8 mouse cellular contexts compared by ENCODE assay signal in genomic region chr1:155972146-155973067, GRCm38 (mm10). TPM values are rescaled to one million over a fixed set of nuclear protein-coding genes. Genes with fewer than 3 reads are reported as not detected.
DNase-seq lines count a peak whose midpoint lies in the region; ATAC-seq and TF ChIP-seq lines count a peak whose summit lies in the region.

No protein-coding gene starts in this region.

- TF ChIP-seq POLR2A in ES-Bruce4 (IDR thresholded peaks at IDR 0.05; ENCODE audit: insufficient read depth, low read length) = no peak

- H3K4me3 ChIP-seq in kidney, embryonic 15.5 days (replicated peaks) = peak overlapping the region; percentile 100
- peak overlapping the region; percentile 69 for H3K4me3 ChIP-seq in ES-Bruce4 (ENCODE audit: low read depth, low read length)
- H3K4me3 ChIP-seq in hindbrain, embryonic 11.5 days (ENCODE audit: low read depth, low read length) = peak overlapping the region; percentile 99
- peak overlapping the region; percentile 94 for H3K4me3 ChIP-seq in lung, embryonic 15.5 days
- peak overlapping the region; percentile 99 for H3K4me3 ChIP-seq in stomach, embryonic 14.5 days (ENCODE audit: low read depth, low read length)

- TF ChIP-seq EP300 in ES-Bruce4 (IDR thresholded peaks at IDR 0.05; ENCODE audit: insufficient read depth, low read depth, low read length) = no peak

- H3K4me2 ChIP-seq in kidney, embryonic 15.5 days = peak overlapping the region; percentile 66
- H3K4me2 ChIP-seq in hindbrain, embryonic 11.5 days (replicated peaks; ENCODE audit: low read depth, low read length) = peak overlapping the region; percentile 63
- H3K4me2 ChIP-seq in lung, embryonic 15.5 days = peak overlapping the region; percentile 70
- H3K4me2 ChIP-seq in stomach, embryonic 14.5 days (replicated peaks; ENCODE audit: low read depth, low read length) = peak overlapping the region; percentile 70

- no peaks in the 10 kb centered on the region for H3K27me3 ChIP-seq in kidney, embryonic 15.5 days
- no peaks in the 10 kb centered on the region for H3K27me3 ChIP-seq in ES-Bruce4 (ENCODE audit: control insufficient read depth, insufficient read depth, low read length, poor library complexity, severe bottlenecking)
- H3K27me3 ChIP-seq in hindbrain, embryonic 11.5 days (ENCODE audit: control insufficient read depth, insufficient read depth, low read length) = no peaks in the 10 kb centered on the region
- no peaks in the 10 kb centered on the region for H3K27me3 ChIP-seq in lung, embryonic 15.5 days
- no peaks in the 10 kb centered on the region for H3K27me3 ChIP-seq in stomach, embryonic 14.5 days (ENCODE audit: control insufficient read depth, insufficient read depth, low read length)

- no peak for TF ChIP-seq CTCF in ES-Bruce4 (IDR thresholded peaks at IDR 0.05; ENCODE audit: low read depth, low read length)

- peaks cover 19% of the 10 kb centered on the region for H3K4me1 ChIP-seq in kidney, embryonic 15.5 days
- no peaks in the 10 kb centered on the region for H3K4me1 ChIP-seq in ES-Bruce4 (ENCODE audit: control insufficient read depth, insufficient read depth, low read length)
- H3K4me1 ChIP-seq in hindbrain, embryonic 11.5 days (replicated peaks; ENCODE audit: control insufficient read depth, insufficient read depth, low read length) = peaks cover 2% of the 10 kb centered on the region; the same call in 1 of the 2 replicates
- peaks cover 10% of the 10 kb centered on the region for H3K4me1 ChIP-seq in lung, embryonic 15.5 days
- peaks cover 7% of the 10 kb centered on the region; the same call in 1 of the 2 replicates for H3K4me1 ChIP-seq in stomach, embryonic 14.5 days (ENCODE audit: control insufficient read depth, insufficient read depth, low read length)

- WGBS in kidney, embryonic 15.5 days = under 1% methylated on average over 48 of the region's 51 CpGs
- 2% methylated on average over 43 of the region's 51 CpGs for WGBS in hindbrain, embryonic 11.5 days
- WGBS in lung, embryonic 15.5 days = 2% methylated on average over 46 of the region's 51 CpGs
- WGBS in stomach, embryonic 14.5 days = 2% methylated on average over 31 of the region's 51 CpGs

- no peak for DNase-seq in kidney, adult 11 months
- DNase-seq in brain, adult 2 months (ENCODE audit: low read depth, low spot score) = peak; percentile 16
- no peak for DNase-seq in hindbrain, embryonic 11.5 days (ENCODE audit: low spot score)
- no peak for DNase-seq in spleen, adult 12 weeks (ENCODE audit: low spot score)

- H3K36me3 ChIP-seq in kidney, embryonic 15.5 days = 0 out of 2 replicates have a peak, but pooled peaks cover 4% of the 10 kb centered on the region
- no peaks in the 10 kb centered on the region for H3K36me3 ChIP-seq in ES-Bruce4 (ENCODE audit: control insufficient read depth, insufficient read depth, low read length, poor library complexity, severe bottlenecking)
- H3K36me3 ChIP-seq in hindbrain, embryonic 11.5 days (ENCODE audit: control insufficient read depth, insufficient read depth, low read length) = no peaks in the 10 kb centered on the region
- no peaks in the 10 kb centered on the region for H3K36me3 ChIP-seq in lung, embryonic 15.5 days
- no peaks in the 10 kb centered on the region; the same call in 1 of the 2 replicates for H3K36me3 ChIP-seq in stomach, embryonic 14.5 days (ENCODE audit: control insufficient read depth, insufficient read depth, low read length)

- peak overlapping the region; percentile 94 for H3K27ac ChIP-seq in kidney, embryonic 15.5 days
- H3K27ac ChIP-seq in ES-Bruce4 (ENCODE audit: insufficient read depth, low read length) = no peak overlapping the region
- peak overlapping the region; percentile 92 for H3K27ac ChIP-seq in hindbrain, embryonic 11.5 days (ENCODE audit: low read depth, low read length)
- H3K27ac ChIP-seq in lung, embryonic 15.5 days = peak overlapping the region; percentile 95
- peak overlapping the region; percentile 93 for H3K27ac ChIP-seq in stomach, embryonic 14.5 days (ENCODE audit: low read length)

- no peaks in the 10 kb centered on the region for H3K9me3 ChIP-seq in kidney, embryonic 15.5 days (replicated peaks)
- H3K9me3 ChIP-seq in ES-Bruce4 (replicated peaks; ENCODE audit: control insufficient read depth, insufficient read depth, low read length, poor library complexity, severe bottlenecking) = no peaks in the 10 kb centered on the region
- no peaks in the 10 kb centered on the region for H3K9me3 ChIP-seq in hindbrain, embryonic 11.5 days (ENCODE audit: control insufficient read depth, low read length)
- H3K9me3 ChIP-seq in lung, embryonic 15.5 days = no peaks in the 10 kb centered on the region
- H3K9me3 ChIP-seq in stomach, embryonic 14.5 days (ENCODE audit: control insufficient read depth, low read depth, low read length) = no peaks in the 10 kb centered on the region

- peak overlapping the region; percentile 98 for H3K9ac ChIP-seq in kidney, embryonic 15.5 days
- H3K9ac ChIP-seq in ES-Bruce4 (ENCODE audit: low read depth, poor library complexity, severe bottlenecking) = peak overlapping the region; percentile 98
- peak overlapping the region; percentile 89 for H3K9ac ChIP-seq in hindbrain, embryonic 11.5 days (ENCODE audit: low read depth, low read length)
- H3K9ac ChIP-seq in lung, embryonic 15.5 days = peak overlapping the region; percentile 99
- peak overlapping the region; percentile 98 for H3K9ac ChIP-seq in stomach, embryonic 14.5 days (replicated peaks; ENCODE audit: low read depth, low read length)

- peak; percentile 79 for ATAC-seq in kidney, embryonic 15.5 days (replicated peaks; ENCODE audit: low FRiP score)
- ATAC-seq in hindbrain, embryonic 11.5 days (ENCODE audit: low FRiP score) = peak; percentile 76; the same call in 1 of the 2 replicates
- ATAC-seq in lung, embryonic 15.5 days (ENCODE audit: borderline replicate concordance, extremely low read depth, low FRiP score, low TSS enrichment) = peak; percentile 69
- ATAC-seq in stomach, embryonic 14.5 days (ENCODE audit: insufficient number of reproducible peaks, insufficient read depth, low FRiP score, low read depth) = peak; percentile 60

RNA-seq across cellular contexts. Expression of gene Cep350, which starts 0.6 kb away (rescaled TPM):
- polyA plus RNA-seq in kidney, embryonic 15.5 days (2015; fragmentation: Nextera tagmentation; extraction: Ambion mirVana) = 10.7 and 11.0 TPM in 2 replicates
- polyA plus RNA-seq in ES-Bruce4 (2011; ENCODE audit: insufficient read depth, insufficient read length, low read depth, missing spikeins) = 35.2 and 36.5 TPM in 2 replicates
- polyA plus RNA-seq in hindbrain, embryonic 11.5 days (2014; fragmentation: Nextera tagmentation; extraction: Ambion mirVana) = 7.7 and 17.5 TPM in 2 replicates
- 10.6 and 10.8 TPM in 2 replicates for polyA plus RNA-seq in lung, embryonic 15.5 days (2015; fragmentation: Nextera tagmentation; extraction: Ambion mirVana)
- 18.5 and 21.0 TPM in 2 replicates for polyA plus RNA-seq in stomach, embryonic 14.5 days (2014; fragmentation: Nextera tagmentation; extraction: Ambion mirVana)
